Mouse (Mus musculus) forebrain, embryonic 15.5 days (tissue): ENCODE results near the gene Olfr1357. TPM values are rescaled to one million over a fixed set of nuclear protein-coding genes. Genes with fewer than 3 reads are reported as not detected.
A peak's percentile ranks its signal among the peaks of the same experiment; 100 is the strongest.

ENCODE experiments used
- ATAC-seq: fragments of 200-750 bp; cut with Nextera tagmentation; replicated peaks from 2 replicates; pipeline ENCODE4 v1.8.0; 2017; ENCODE audit warnings: mild to moderate bottlenecking, moderate TSS enrichment, moderate library complexity
- H3K27ac ChIP-seq: fragments of 300-500 bp; sonication (generic); replicated peaks from 2 replicates; pipeline ENCODE4 v1.5.1; 2015; ENCODE audit warnings: mild to moderate bottlenecking, inconsistent platforms
- H3K27me3 ChIP-seq: fragments of 300-500 bp; sonication (generic); 2 replicates; pipeline ENCODE4 v1.6.1; 2015; ENCODE audit warnings: inconsistent platforms
- H3K36me3 ChIP-seq: fragments of 300-500 bp; sonication (generic); 2 replicates; pipeline ENCODE4 v1.6.1; 2015; ENCODE audit warnings: mild to moderate bottlenecking, inconsistent platforms
- H3K4me1 ChIP-seq: fragments of 300-500 bp; sonication (generic); 2 replicates; pipeline ENCODE4 v1.6.1; 2015; ENCODE audit warnings: inconsistent platforms
- H3K4me2 ChIP-seq: fragments of 300-500 bp; sonication (generic); replicated peaks from 2 replicates; pipeline ENCODE4 v1.6.1; 2015; ENCODE audit warnings: mild to moderate bottlenecking, inconsistent platforms
- H3K4me3 ChIP-seq: fragments of 300-500 bp; sonication (generic); 2 replicates; pipeline ENCODE4 v1.5.1; 2015; ENCODE audit warnings: mild to moderate bottlenecking, inconsistent platforms
- H3K9ac ChIP-seq: fragments of 300-500 bp; sonication (generic); replicated peaks from 2 replicates; pipeline ENCODE4 v1.6.1; 2015; ENCODE audit warnings: mild to moderate bottlenecking, inconsistent platforms
- H3K9me3 ChIP-seq: fragments of 300-500 bp; sonication (generic); 2 replicates; pipeline ENCODE4 v1.6.1; 2016; ENCODE audit warnings: inconsistent platforms
- WGBS: fragments of 180-500 bp; shearing (Covaris S2); methylation state at CpG from one replicate; pipeline ENCODE4 v1.1.7; 2015; ENCODE audit warnings: mixed read lengths; 5-methylcytosine and 5-hydroxymethylcytosine counted together
- polyA plus RNA-seq: library from polyadenylated mRNA; unstranded; fragments of >200 nt; fragmentation: Nextera tagmentation; extraction: Ambion mirVana; gene quantifications from 2 replicates; pipeline ENCODE4 v1.2.1, GENCODE M21; 2015

Olfr1357 gene
- polyA plus RNA-seq, 1 experiment from 2014 or later, result not detected

DNA sequence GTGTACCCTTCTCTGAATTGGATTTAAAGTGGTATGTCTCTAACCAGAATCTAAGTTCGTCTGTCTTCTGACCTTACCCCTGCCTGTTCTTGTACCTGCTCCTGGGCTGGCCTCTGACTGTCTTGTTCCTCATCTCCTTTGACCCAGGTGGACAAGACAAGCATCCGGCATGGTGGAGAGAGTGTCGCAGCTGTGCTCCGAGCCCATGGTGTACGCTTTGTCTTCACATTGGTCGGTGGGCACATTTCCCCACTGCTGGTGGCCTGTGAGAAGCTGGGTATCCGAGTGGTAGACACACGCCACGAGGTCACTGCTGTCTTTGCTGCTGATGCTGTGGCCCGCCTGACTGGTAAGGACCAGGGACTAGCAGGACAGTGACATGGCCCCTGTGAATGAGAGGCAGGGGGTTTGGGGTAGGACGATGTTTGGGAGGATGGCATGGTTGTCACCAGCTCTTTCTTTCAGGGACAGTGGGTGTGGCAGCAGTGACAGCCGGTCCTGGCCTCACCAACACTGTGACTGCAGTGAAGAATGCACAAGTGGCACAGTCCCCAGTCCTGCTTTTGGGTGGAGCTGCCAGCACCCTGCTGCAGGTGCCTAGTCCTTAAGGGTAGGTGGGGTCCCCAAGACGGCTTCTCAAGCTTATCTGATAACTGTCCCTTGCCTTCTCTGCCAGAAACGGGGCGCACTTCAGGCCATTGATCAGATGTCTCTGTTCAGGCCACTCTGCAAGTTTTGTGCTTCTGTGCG, 41.3 kb downstream of the Olfr1357 start:
- Histone ChIP-seq H3K4me3 (no peak overlapping the region), H3K27ac (no peak overlapping the region), H3K36me3 (peaks cover 6% of the 10 kb centered on the region), H3K4me2 (no peak overlapping the region), H3K9me3 (no peaks in the 10 kb centered on the region), H3K9ac (no peak overlapping the region), H3K4me1 (peaks cover 18% of the 10 kb centered on the region), H3K27me3 (no peaks in the 10 kb centered on the region)
- no peak for ATAC-seq
- 96% methylated on average over 16 of the region's 16 CpGs for WGBS

DNA sequence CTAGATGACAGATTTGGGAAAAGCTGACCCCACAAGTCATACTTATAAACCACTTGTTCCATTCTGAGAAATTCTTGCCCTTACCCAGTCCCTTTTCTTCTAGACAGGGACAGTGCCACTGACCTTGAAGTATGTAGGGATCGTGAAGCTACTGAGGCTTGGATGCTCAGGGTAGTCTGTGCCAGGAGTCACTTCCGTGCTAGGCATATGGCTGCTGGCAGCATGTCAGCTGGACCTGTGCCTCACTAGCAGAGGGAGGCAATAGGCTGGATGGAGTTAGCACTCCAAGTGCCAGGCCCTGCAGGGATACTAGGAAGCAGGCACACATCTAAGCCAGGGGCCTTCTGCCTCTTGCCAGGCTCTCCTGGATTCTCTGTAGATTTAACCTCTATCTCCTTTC, 42.2 kb downstream of the Olfr1357 start:
- Histone ChIP-seq H3K4me1 (peaks cover 18% of the 10 kb centered on the region), H3K9ac (no peak overlapping the region), H3K36me3 (peaks cover 6% of the 10 kb centered on the region), H3K4me2 (peak overlapping the region; percentile 76), H3K9me3 (no peaks in the 10 kb centered on the region), H3K27ac (peak overlapping the region; percentile 85; the same call in 1 of the 2 replicates), H3K27me3 (no peaks in the 10 kb centered on the region), H3K4me3 (no peak overlapping the region)
- WGBS, result 49% methylated on average over 2 of the region's 2 CpGs
- ATAC-seq, result no peak

DNA sequence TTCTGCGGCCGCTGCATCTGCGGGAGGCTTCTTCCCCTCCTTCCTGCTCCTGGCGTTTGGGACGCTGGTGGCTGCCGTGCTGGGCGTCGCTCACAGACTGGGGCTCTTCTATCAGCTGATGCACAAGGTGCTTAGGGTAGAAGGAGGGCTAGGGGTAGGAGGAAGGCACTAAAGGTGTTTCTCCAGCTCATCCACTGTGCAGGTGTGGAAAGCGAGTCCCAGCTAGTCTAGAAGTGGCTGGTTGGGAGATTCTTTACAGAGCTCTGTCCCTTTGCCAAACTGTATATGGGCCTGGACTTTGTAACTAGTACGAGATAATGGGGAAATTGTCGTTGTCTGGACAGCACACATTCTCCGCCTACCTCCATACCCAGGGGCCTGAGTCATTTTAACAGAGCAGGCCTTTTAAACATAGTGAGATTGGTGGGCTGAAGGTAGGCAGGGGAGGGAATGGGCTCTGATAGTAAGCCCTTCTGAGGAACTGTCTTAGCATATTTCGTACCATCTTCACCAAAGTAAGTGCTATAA, 42.7 kb downstream of the Olfr1357 start:
- H3K27me3 ChIP-seq, result no peaks in the 10 kb centered on the region
- WGBS, result 12% methylated on average over 13 of the region's 13 CpGs
- peak overlapping the region; percentile 57 for H3K9ac ChIP-seq
- peaks cover 18% of the 10 kb centered on the region for H3K4me1 ChIP-seq
- H3K4me2 ChIP-seq, result peak overlapping the region; percentile 76
- no peaks in the 10 kb centered on the region for H3K9me3 ChIP-seq
- peaks cover 6% of the 10 kb centered on the region for H3K36me3 ChIP-seq
- peak overlapping the region; percentile 74 for H3K4me3 ChIP-seq
- peak; percentile 63 for ATAC-seq
- H3K27ac ChIP-seq, result peak overlapping the region; percentile 85

GRCm38 (mm10) chr10:78574250-78575104, 43.4 kb downstream of the Olfr1357 start, which contains the start of gene Ilvbl:
Gene Ilvbl, plus strand, starts transcription at chr10:78574346.
- WGBS, result under 1% methylated on average over 51 of the region's 51 CpGs
- Histone ChIP-seq H3K9me3 (no peaks in the 10 kb centered on the region), H3K4me3 (peak within 1 kb of the TSS; percentile 74), H3K4me1 (peaks cover 18% of the 10 kb centered on the region), H3K27me3 (no peaks in the 10 kb centered on the region), H3K9ac (peak within 1 kb of the TSS; percentile 57), H3K27ac (peak within 1 kb of the TSS; percentile 85), H3K4me2 (peak within 1 kb of the TSS; percentile 76), H3K36me3 (peaks cover under 1% of the 10 kb centered on the region; the same call in 1 of the 2 replicates)
- peak; percentile 93 for ATAC-seq

- no peak overlapping the region for H3K27ac ChIP-seq
- H3K27me3 ChIP-seq, result no peaks in the 10 kb centered on the region
- no peak overlapping the region for H3K9ac ChIP-seq
- no peaks in the 10 kb centered on the region for H3K9me3 ChIP-seq
- H3K4me3 ChIP-seq, result no peak overlapping the region
- H3K36me3 ChIP-seq, result no peaks in the 10 kb centered on the region
- no peak for ATAC-seq
- H3K4me1 ChIP-seq, result peaks cover 18% of the 10 kb centered on the region
- H3K4me2 ChIP-seq, result no peak overlapping the region
- WGBS, result 60% methylated on average over 3 of the region's 3 CpGs
Measured at GRCm38 (mm10) chr10:78573226-78573625, 44.6 kb downstream of the Olfr1357 start.

GRCm38 (mm10) chr10:78570897-78571296, 47.0 kb downstream of the Olfr1357 start:
- Histone ChIP-seq H3K36me3 (no peaks in the 10 kb centered on the region), H3K4me1 (peaks cover 14% of the 10 kb centered on the region), H3K27me3 (no peaks in the 10 kb centered on the region), H3K9ac (no peak overlapping the region), H3K4me3 (no peak overlapping the region), H3K9me3 (no peaks in the 10 kb centered on the region), H3K4me2 (no peak overlapping the region), H3K27ac (no peak overlapping the region)
- ATAC-seq, result no peak
- 47% methylated on average over 2 of the region's 2 CpGs for WGBS

GRCm38 (mm10) chr10:78570416-78570815, 47.5 kb downstream of the Olfr1357 start:
- no peak for ATAC-seq
- Histone ChIP-seq H3K9ac (no peak overlapping the region), H3K27ac (no peak overlapping the region), H3K4me2 (no peak overlapping the region), H3K4me1 (peaks cover 10% of the 10 kb centered on the region), H3K27me3 (no peaks in the 10 kb centered on the region), H3K4me3 (no peak overlapping the region), H3K36me3 (no peaks in the 10 kb centered on the region), H3K9me3 (no peaks in the 10 kb centered on the region)
- 68% methylated on average over 6 of the region's 6 CpGs for WGBS

DNA sequence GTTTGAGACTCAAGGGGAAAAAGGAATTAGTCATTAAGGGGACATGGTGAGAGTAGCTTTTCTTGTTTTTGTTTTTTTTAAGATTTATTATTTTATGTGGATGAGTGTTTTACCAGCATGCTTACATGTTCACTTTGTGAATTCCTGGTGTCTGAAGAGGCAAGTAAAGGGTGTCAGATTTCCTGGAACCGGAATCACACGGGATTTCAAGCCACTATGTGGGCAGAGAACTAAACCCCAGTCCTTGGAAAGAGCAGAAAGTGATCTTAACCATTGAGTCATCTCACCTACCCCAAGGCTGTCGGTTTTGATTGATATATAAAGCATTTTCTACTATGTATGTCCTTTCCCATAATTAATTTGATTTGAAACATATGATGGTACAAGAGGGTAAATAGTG, 48.2 kb downstream of the Olfr1357 start:
- Histone ChIP-seq H3K9me3 (no peaks in the 10 kb centered on the region), H3K36me3 (no peaks in the 10 kb centered on the region), H3K9ac (no peak overlapping the region), H3K27ac (no peak overlapping the region), H3K4me3 (no peak overlapping the region), H3K27me3 (no peaks in the 10 kb centered on the region), H3K4me1 (peaks cover 5% of the 10 kb centered on the region; the same call in 1 of the 2 replicates), H3K4me2 (no peak overlapping the region)
- ATAC-seq, result no peak
- whole genome bisulfite sequencing, result 67% methylated on average over 3 of the region's 3 CpGs

DNA sequence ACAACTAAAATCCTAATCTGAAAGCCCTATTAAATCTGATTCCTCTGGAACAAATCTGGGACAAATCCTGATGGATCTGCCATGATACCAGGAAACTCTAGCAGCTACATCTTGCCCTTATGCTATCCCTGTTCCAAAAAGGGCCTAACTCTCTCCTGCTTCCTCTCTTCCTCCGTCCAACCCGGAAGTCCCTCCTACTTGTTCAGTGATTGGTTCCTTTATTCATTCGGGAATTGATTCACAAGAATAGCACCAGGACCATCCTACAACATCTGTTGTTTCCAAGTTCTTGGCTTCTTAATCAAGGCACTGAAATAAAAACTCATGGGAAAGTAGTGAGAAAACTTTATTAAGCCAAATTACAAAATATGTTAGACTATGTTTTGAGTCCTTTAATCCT, 48.7 kb downstream of the Olfr1357 start:
- H3K27me3 ChIP-seq, result no peaks in the 10 kb centered on the region
- no peaks in the 10 kb centered on the region for H3K36me3 ChIP-seq
- H3K4me2 ChIP-seq, result no peak overlapping the region
- H3K4me3 ChIP-seq, result no peak overlapping the region
- H3K9me3 ChIP-seq, result no peaks in the 10 kb centered on the region
- H3K4me1 ChIP-seq, result peaks cover 5% of the 10 kb centered on the region; the same call in 1 of the 2 replicates
- WGBS, result 81% methylated on average over 3 of the region's 3 CpGs
- ATAC-seq, result no peak
- H3K9ac ChIP-seq, result no peak overlapping the region
- H3K27ac ChIP-seq, result no peak overlapping the region

- no peak overlapping the region for H3K27ac ChIP-seq
- ATAC-seq, result no peak
- H3K4me1 ChIP-seq, result no peaks in the 10 kb centered on the region
- 89% methylated on average over 1 of the region's 1 CpGs for WGBS
- H3K27me3 ChIP-seq, result no peaks in the 10 kb centered on the region
- H3K9me3 ChIP-seq, result no peaks in the 10 kb centered on the region
- no peaks in the 10 kb centered on the region for H3K36me3 ChIP-seq
- H3K9ac ChIP-seq, result no peak overlapping the region
- no peak overlapping the region for H3K4me2 ChIP-seq
- H3K4me3 ChIP-seq, result no peak overlapping the region
Measured at GRCm38 (mm10) chr10:78565070-78565469, 52.8 kb downstream of the Olfr1357 start.
